Mouse (Mus musculus) hindbrain, embryonic 12.5 days (tissue): Measurements from ENCODE around the gene Wdhd1. TPM values are rescaled to one million over a fixed set of nuclear protein-coding genes. Genes with fewer than 3 reads are reported as not detected.

ENCODE experiments used
- ATAC-seq: fragments of 200-750 bp; cut with Nextera tagmentation; 2 replicates; pipeline ENCODE4 v1.8.0; 2017; ENCODE audit warnings: moderate TSS enrichment; ENCODE audit not compliant: low FRiP score
- H3K27ac ChIP-seq: fragments of 300-500 bp; sonication (generic); 2 replicates; pipeline ENCODE4 v1.5.1; 2016; ENCODE audit warnings: mild to moderate bottlenecking
- H3K27me3 ChIP-seq: fragments of 300-500 bp; sonication (generic); 2 replicates; pipeline ENCODE4 v1.6.1; 2016; ENCODE audit warnings: mild to moderate bottlenecking
- H3K36me3 ChIP-seq: fragments of 300-500 bp; sonication (generic); 2 replicates; pipeline ENCODE4 v1.6.1; 2016; ENCODE audit warnings: mild to moderate bottlenecking
- H3K4me1 ChIP-seq: fragments of 300-500 bp; sonication (generic); 2 replicates; pipeline ENCODE4 v1.6.1; 2016
- H3K4me2 ChIP-seq: fragments of 300-500 bp; sonication (generic); replicated peaks from 2 replicates; pipeline ENCODE4 v1.6.1; 2016; ENCODE audit warnings: mild to moderate bottlenecking
- H3K4me3 ChIP-seq: fragments of 300-500 bp; sonication (generic); 2 replicates; pipeline ENCODE4 v1.5.1; 2016; ENCODE audit warnings: mild to moderate bottlenecking
- H3K9ac ChIP-seq: fragments of 300-500 bp; sonication (generic); 2 replicates; pipeline ENCODE4 v1.6.1; 2016; ENCODE audit warnings: mild to moderate bottlenecking, moderate library complexity
- H3K9me3 ChIP-seq: fragments of 300-500 bp; sonication (generic); replicated peaks from 2 replicates; pipeline ENCODE4 v1.6.1; 2016; ENCODE audit warnings: mild to moderate bottlenecking
- WGBS: fragments of 180-500 bp; shearing (Covaris S2); methylation state at CpG from one replicate; pipeline ENCODE4 v1.1.7; 2016; 5-methylcytosine and 5-hydroxymethylcytosine counted together
- polyA plus RNA-seq: library from polyadenylated mRNA; unstranded; fragments of >200 nt; fragmentation: Nextera tagmentation; extraction: Ambion mirVana; gene quantifications from 2 replicates; pipeline ENCODE4 v1.2.1, GENCODE M21; 2016

Wdhd1 gene
- polyA plus RNA-seq, 1 experiment from 2014 or later: 34.5 TPM

DNA sequence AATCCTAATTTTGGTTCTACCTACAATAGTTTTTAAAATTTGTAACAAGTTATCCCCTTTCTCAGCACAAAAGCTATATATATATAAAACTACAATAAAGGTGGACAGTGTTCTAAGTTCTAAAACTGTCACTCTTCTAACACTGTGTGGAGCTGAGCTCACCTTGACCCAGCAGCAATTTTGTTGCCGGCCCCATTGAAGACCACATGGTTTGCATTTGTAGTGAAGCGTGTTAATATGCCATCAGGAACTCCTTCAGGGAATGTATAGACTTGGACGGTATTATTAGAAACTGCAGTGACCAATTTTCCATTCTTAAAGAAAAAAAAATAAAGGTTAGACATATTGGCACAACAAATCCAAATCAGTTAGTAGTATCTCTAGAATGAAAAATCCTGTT, 2.9 kb downstream of the Wdhd1 start:
- Histone ChIP-seq H3K27me3 (no peaks in the 10 kb centered on the region), H3K36me3 (peaks cover 28% of the 10 kb centered on the region), H3K9me3 (no peaks in the 10 kb centered on the region), H3K9ac (no peak overlapping the region), H3K4me2 (no peak overlapping the region), H3K4me1 (peaks cover 12% of the 10 kb centered on the region), H3K27ac (no peak overlapping the region), H3K4me3 (no peak overlapping the region)
- no peak for ATAC-seq
- 76% methylated on average over 3 of the region's 3 CpGs for WGBS

- no peaks in the 10 kb centered on the region for H3K9me3 ChIP-seq
- H3K9ac ChIP-seq: no peak overlapping the region
- H3K4me1 ChIP-seq: 0 out of 2 replicates have a peak, but pooled peaks cover 2% of the 10 kb centered on the region
- H3K4me2 ChIP-seq: no peak overlapping the region
- H3K36me3 ChIP-seq: peaks cover 55% of the 10 kb centered on the region
- no peak overlapping the region for H3K27ac ChIP-seq
- WGBS: 97% methylated on average over 2 of the region's 2 CpGs
- no peak overlapping the region for H3K4me3 ChIP-seq
- no peak for ATAC-seq
- no peaks in the 10 kb centered on the region for H3K27me3 ChIP-seq
These were observed 7.0 kb downstream of the Wdhd1 start for GRCm38 (mm10) chr14:47269706-47270105.

DNA sequence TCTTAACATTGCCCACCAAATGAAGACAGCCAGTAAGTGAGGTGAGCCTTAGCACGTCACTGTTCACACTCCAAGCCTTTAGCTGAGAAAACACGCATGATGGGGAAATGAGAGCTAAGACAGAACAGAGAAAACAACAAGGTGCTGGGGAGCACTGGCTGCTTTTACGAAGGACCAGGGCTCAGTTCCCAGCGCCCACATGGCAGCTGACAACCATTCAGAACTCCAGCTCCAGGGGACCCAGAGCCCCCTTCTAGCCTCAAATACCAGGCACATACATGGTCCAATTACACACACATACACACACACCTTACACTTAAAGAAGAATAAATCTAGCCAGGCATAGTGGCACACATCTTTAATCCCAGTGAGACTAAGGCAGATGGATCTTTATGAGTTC, 7.6 kb downstream of the Wdhd1 start:
- 94% methylated on average over 4 of the region's 4 CpGs for WGBS
- Histone ChIP-seq H3K36me3 (peaks cover 55% of the 10 kb centered on the region), H3K9ac (no peak overlapping the region), H3K27ac (no peak overlapping the region), H3K4me2 (no peak overlapping the region), H3K9me3 (no peaks in the 10 kb centered on the region), H3K27me3 (no peaks in the 10 kb centered on the region), H3K4me3 (no peak overlapping the region), H3K4me1 (no peaks in the 10 kb centered on the region)
- no peak for ATAC-seq

DNA sequence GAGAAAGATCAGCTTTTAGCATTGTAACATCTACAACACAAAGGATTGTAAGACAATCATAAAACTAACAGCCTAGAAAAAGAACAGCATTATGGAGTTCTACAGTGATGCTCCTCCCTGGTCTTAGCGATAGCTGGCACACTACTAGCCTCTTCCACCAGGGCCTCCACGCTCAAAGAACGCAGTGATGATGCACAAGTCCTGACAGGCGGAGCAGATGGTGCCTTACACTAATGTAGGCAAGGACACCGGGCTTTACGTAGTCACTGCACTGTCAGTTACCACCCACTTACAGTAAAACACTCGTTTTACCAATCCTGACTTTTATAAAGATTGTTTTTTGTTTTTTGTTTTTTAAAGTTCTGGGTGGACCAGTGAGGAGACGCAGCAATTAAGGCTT, 10.8 kb downstream of the Wdhd1 start:
- no peak for ATAC-seq
- no peaks in the 10 kb centered on the region for H3K4me1 ChIP-seq
- H3K9ac ChIP-seq: no peak overlapping the region
- 93% methylated on average over 8 of the region's 8 CpGs for WGBS
- H3K36me3 ChIP-seq: peaks cover 53% of the 10 kb centered on the region
- H3K27ac ChIP-seq: no peak overlapping the region
- no peaks in the 10 kb centered on the region for H3K9me3 ChIP-seq
- no peak overlapping the region for H3K4me2 ChIP-seq
- H3K4me3 ChIP-seq: no peak overlapping the region
- H3K27me3 ChIP-seq: no peaks in the 10 kb centered on the region

DNA sequence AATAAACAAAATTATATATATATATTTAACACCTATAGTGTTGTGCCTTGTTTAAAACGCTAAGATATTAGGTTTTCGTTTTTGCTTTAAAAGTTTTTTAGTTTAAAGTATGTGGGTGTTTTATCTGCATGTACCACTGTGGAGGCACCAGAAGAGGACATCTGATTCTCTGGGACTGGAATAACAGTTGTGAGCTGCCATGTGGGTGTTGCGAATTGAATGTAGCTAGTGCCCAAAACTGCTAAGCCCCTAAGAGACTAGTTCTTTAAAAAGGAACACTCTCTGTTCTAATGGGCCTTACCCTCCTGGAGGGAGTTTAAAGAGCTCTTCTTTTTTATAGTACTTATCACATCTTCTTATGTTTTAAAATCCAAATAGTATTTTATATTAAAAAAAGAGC, 11.8 kb downstream of the Wdhd1 start:
- no peak for ATAC-seq
- no peak overlapping the region for H3K4me3 ChIP-seq
- H3K27me3 ChIP-seq: no peaks in the 10 kb centered on the region
- H3K9me3 ChIP-seq: no peaks in the 10 kb centered on the region
- 96% methylated on average over 3 of the region's 3 CpGs for WGBS
- no peak overlapping the region for H3K27ac ChIP-seq
- H3K4me2 ChIP-seq: no peak overlapping the region
- no peaks in the 10 kb centered on the region for H3K4me1 ChIP-seq
- H3K9ac ChIP-seq: no peak overlapping the region
- peaks cover 54% of the 10 kb centered on the region for H3K36me3 ChIP-seq

DNA sequence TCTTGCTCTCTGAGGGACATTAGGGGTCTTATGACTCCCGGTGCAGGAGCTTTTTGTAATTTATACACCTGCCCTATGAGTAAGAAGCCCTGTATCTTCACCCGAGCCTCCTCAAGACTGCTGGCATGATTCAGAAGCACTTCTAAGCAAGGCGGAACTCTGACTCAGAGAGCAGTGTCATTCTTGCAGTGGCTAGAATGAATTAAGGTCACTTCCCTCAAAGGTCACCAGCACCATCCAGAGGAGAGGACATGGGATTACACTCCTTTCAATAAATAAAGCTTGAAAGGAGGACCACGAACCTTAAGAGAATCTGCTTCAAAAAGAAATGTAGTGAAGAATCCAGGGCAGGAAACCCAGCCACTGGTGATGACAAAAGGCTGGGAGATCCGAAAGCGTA, 26.8 kb downstream of the Wdhd1 start:
- no peaks in the 10 kb centered on the region for H3K4me1 ChIP-seq
- no peak for ATAC-seq
- peaks cover 52% of the 10 kb centered on the region for H3K36me3 ChIP-seq
- H3K9me3 ChIP-seq: no peaks in the 10 kb centered on the region
- no peaks in the 10 kb centered on the region for H3K27me3 ChIP-seq
- H3K9ac ChIP-seq: no peak overlapping the region
- no peak overlapping the region for H3K4me2 ChIP-seq
- no peak overlapping the region for H3K27ac ChIP-seq
- no peak overlapping the region for H3K4me3 ChIP-seq
- 89% methylated on average over 6 of the region's 6 CpGs for WGBS

DNA sequence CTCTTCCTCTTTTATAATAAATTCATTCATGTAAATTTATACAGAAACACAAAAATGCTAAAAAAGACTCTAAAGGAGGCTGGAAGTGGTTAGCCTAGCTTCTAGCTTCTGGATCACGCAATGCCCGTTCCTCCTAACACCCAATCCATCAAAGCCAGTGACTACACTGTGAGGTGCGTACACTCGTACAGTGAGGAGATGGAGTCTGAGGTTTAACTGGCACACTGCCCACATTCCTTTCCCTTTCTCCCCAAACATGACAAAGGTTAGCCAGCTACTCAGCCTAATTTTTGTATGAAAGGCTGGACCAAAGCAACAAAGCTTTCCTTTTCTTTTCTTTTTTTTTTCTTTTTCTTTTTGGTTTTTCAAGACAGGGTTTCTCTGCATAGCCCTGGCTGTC, 33.9 kb downstream of the Wdhd1 start:
- no peaks in the 10 kb centered on the region for H3K27me3 ChIP-seq
- 59% methylated on average over 4 of the region's 4 CpGs for WGBS
- no peaks in the 10 kb centered on the region for H3K4me1 ChIP-seq
- no peak overlapping the region for H3K9ac ChIP-seq
- no peak for ATAC-seq
- H3K9me3 ChIP-seq: no peaks in the 10 kb centered on the region
- H3K4me3 ChIP-seq: no peak overlapping the region
- H3K27ac ChIP-seq: no peak overlapping the region
- no peak overlapping the region for H3K4me2 ChIP-seq
- H3K36me3 ChIP-seq: peaks cover 53% of the 10 kb centered on the region

DNA sequence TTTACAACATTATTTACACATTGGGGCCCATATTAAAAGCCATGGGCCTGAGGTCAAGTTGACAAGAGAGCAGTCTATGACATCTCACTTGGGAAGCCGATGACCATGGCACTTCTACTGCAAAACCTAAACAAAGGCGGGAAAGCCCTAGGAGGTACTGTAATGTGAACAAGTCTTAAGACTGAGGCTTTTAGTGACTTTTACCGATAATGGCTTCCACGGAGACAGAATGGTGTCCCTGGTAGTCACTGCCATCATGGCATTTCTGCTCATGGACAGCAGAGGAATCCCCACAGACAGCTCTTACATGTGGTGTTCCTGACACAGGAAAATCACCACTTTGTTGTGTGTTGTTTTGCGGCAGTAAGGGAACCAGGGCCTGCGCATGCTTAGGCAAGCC, 35.6 kb downstream of the Wdhd1 start:
- Histone ChIP-seq H3K9ac (no peak overlapping the region), H3K36me3 (peaks cover 37% of the 10 kb centered on the region), H3K4me3 (no peak overlapping the region), H3K9me3 (no peaks in the 10 kb centered on the region), H3K27ac (no peak overlapping the region), H3K4me2 (no peak overlapping the region), H3K4me1 (no peaks in the 10 kb centered on the region), H3K27me3 (no peaks in the 10 kb centered on the region)
- no peak for ATAC-seq
- whole genome bisulfite sequencing: 95% methylated on average over 6 of the region's 6 CpGs

- Histone ChIP-seq H3K27me3 (no peaks in the 10 kb centered on the region), H3K4me3 (no peak overlapping the region), H3K9ac (no peak overlapping the region), H3K4me1 (no peaks in the 10 kb centered on the region), H3K9me3 (no peaks in the 10 kb centered on the region), H3K4me2 (no peak overlapping the region), H3K36me3 (peaks cover 33% of the 10 kb centered on the region), H3K27ac (no peak overlapping the region)
- WGBS: 93% methylated on average over 1 of the region's 1 CpGs
- ATAC-seq: no peak
These were observed 36.1 kb downstream of the Wdhd1 start for GRCm38 (mm10) chr14:47240600-47240999.

DNA sequence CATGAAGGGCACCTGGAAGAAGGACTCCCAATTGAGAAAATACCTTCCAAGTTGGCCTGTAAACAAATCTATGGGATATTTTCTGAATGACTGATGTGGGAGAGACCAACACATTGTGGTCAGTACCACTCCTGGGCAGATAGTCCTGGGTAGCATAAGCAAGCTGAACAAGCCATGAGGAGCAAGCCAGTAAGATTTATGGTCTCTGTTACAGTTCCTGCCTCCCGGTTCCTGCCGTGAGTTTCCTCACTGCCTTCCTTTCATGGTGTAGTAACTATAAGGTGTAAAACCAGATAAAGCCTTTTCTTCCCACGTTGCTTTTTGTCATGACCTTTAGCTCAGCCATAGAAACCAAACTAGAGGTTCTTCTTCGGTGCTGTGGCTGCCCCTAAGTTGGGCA, 39.4 kb downstream of the Wdhd1 start:
- Histone ChIP-seq H3K4me3 (no peak overlapping the region), H3K9ac (no peak overlapping the region), H3K9me3 (no peaks in the 10 kb centered on the region), H3K36me3 (peaks cover 12% of the 10 kb centered on the region), H3K4me2 (no peak overlapping the region), H3K27me3 (no peaks in the 10 kb centered on the region), H3K4me1 (no peaks in the 10 kb centered on the region), H3K27ac (no peak overlapping the region)
- 87% methylated on average over 4 of the region's 4 CpGs for WGBS
- ATAC-seq: no peak

DNA sequence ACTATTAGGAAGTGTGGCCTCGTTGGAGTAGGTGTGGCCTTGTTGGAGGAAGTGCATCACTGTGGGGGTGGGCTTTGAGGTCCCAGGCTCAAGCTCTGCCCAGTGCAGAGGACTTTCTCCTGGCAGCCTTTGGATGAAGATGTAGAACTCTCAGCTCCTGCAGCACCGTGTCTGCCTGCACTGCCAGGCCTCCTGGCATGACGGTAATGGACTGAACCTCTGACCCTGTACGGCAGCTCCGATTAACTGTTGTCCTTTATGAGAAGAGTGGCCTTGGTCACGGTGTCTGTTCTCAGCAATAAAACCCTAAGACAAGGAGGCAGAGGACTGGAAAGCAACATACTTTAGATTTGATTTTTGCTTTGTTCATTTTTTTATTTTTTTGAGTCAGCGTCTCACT, 40.2 kb downstream of the Wdhd1 start:
- Histone ChIP-seq H3K4me2 (no peak overlapping the region), H3K9ac (no peak overlapping the region), H3K27me3 (no peaks in the 10 kb centered on the region), H3K36me3 (peaks cover 11% of the 10 kb centered on the region), H3K9me3 (no peaks in the 10 kb centered on the region), H3K27ac (no peak overlapping the region), H3K4me3 (no peak overlapping the region), H3K4me1 (no peaks in the 10 kb centered on the region)
- no peak for ATAC-seq
- WGBS: 96% methylated on average over 7 of the region's 7 CpGs

GRCm38 (mm10) chr14:47234526-47235250, 42.0 kb downstream of the Wdhd1 start:
- no peak for ATAC-seq
- WGBS: 72% methylated on average over 5 of the region's 5 CpGs
- H3K9ac ChIP-seq: no peak overlapping the region

DNA sequence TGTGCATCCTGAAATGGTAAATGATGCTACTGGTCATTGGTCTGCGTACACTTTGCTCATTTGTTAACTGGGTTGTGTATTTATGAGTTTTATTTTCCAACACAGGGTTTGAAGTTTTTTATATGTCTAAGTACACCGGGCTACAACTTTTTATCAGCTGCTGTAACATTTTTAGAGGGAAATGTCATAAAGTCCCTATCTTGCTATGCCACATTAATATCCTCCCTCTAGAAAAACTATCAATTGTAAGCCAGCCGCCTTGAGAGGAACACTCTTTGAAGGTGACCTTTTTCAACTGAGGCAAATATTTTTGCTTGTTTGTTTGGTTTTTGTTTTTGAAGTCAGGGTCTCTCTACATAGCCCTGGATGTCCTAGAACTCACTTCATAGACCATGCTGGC, 42.6 kb downstream of the Wdhd1 start:
- Histone ChIP-seq H3K4me2 (no peak overlapping the region), H3K36me3 (no peaks in the 10 kb centered on the region), H3K9me3 (no peaks in the 10 kb centered on the region), H3K9ac (no peak overlapping the region), H3K4me1 (no peaks in the 10 kb centered on the region), H3K27me3 (no peaks in the 10 kb centered on the region), H3K4me3 (no peak overlapping the region), H3K27ac (no peak overlapping the region)
- 90% methylated on average over 3 of the region's 3 CpGs for whole genome bisulfite sequencing
- no peak for ATAC-seq

More at GRCm38 (mm10) chr14:47234526-47235250, 42.0 kb downstream of the Wdhd1 start:
- Histone ChIP-seq H3K4me2 (no peak overlapping the region), H3K4me3 (no peak overlapping the region), H3K27ac (no peak overlapping the region), H3K9me3 (no peaks in the 10 kb centered on the region), H3K27me3 (no peaks in the 10 kb centered on the region), H3K36me3 (no peaks in the 10 kb centered on the region), H3K4me1 (no peaks in the 10 kb centered on the region)
